Mouse (Mus musculus): ENCODE results near the gene Akap7. TPM values are rescaled to one million over a fixed set of nuclear protein-coding genes. Genes with fewer than 3 reads are reported as not detected.

The Akap7 gene
- 91.9 and 98.7 TPM in 2 replicates for polyA plus RNA-seq (2012; rRNA removed)

DNA sequence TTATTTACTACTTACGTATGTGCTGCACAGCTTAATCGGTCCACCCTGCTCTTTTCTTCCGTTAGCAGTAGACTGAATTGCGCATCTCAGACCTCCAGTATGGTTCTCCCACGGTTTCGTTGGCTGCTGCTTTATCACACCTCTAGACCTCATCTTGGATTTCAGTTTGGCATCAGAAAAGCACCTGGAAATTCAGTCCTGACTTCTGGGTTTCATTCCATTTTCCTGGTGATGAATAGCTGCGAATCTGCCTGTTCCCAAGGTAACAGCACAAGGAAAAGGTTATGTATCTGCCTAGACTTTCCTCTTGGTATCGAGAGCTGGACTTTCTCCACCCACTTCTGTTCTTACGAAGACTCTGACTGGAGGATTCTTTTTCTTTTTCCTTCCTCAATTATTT is at the start of gene Akap7:
Gene Akap7 (minus strand): TSS at position 101 of the 400 bp plus-strand sequence.
- 94% methylated on average over 9 of the region's 9 CpGs for WGBS
- Histone ChIP-seq H3K27ac (ENCODE audit: insufficient read depth, low read length) (no peak within 1 kb of the TSS), H3K4me3 (replicated peaks; ENCODE audit: insufficient read depth, low read depth, low read length) (no peak within 1 kb of the TSS), H3K27me3 (ENCODE audit: control insufficient read depth, insufficient read depth, low read length) (no peaks in the 10 kb centered on the region), H3K4me1 (ENCODE audit: control insufficient read depth, insufficient read depth, low read length) (no peaks in the 10 kb centered on the region)
- DNase-seq, result no peak
- no peak for TF ChIP-seq POLR2A (IDR thresholded peaks at IDR 0.05; ENCODE audit: borderline replicate concordance, insufficient read depth, low read length)
- TF ChIP-seq CTCF (IDR thresholded peaks at IDR 0.05; ENCODE audit: borderline replicate concordance, insufficient read depth, low read depth, low read length), result no peak

DNA sequence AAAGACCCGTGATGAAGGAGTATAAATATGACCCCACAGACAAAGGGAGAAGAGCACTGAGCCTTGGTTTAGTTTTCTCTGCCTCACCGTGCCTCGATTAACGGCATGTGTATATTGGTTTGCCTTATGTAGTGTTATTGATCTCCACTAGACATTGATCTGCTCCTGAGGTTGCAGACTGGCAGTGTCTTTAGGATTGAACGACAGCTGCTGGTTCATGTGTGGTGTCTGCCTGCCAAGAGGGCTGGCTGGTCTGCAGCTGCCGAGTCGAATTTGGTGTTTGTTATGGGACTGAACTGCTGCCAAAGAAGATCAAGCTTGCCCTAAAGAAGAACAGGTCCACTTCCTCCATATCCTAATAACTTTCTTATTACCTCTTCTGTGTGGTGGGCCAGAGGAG is 46.7 kb upstream of the Akap7 start:
- Histone ChIP-seq H3K27me3 (ENCODE audit: control insufficient read depth, insufficient read depth, low read length) (no peaks in the 10 kb centered on the region), H3K27ac (ENCODE audit: insufficient read depth, low read length) (no peak overlapping the region), H3K4me3 (replicated peaks; ENCODE audit: insufficient read depth, low read depth, low read length) (no peak overlapping the region), H3K4me1 (ENCODE audit: control insufficient read depth, insufficient read depth, low read length) (no peaks in the 10 kb centered on the region)
- whole genome bisulfite sequencing, result 54% methylated on average over 7 of the region's 7 CpGs
- no peak for TF ChIP-seq CTCF (IDR thresholded peaks at IDR 0.05; ENCODE audit: borderline replicate concordance, insufficient read depth, low read depth, low read length)
- TF ChIP-seq POLR2A (IDR thresholded peaks at IDR 0.05; ENCODE audit: borderline replicate concordance, insufficient read depth, low read length), result no peak
- DNase-seq, result no peak

DNA sequence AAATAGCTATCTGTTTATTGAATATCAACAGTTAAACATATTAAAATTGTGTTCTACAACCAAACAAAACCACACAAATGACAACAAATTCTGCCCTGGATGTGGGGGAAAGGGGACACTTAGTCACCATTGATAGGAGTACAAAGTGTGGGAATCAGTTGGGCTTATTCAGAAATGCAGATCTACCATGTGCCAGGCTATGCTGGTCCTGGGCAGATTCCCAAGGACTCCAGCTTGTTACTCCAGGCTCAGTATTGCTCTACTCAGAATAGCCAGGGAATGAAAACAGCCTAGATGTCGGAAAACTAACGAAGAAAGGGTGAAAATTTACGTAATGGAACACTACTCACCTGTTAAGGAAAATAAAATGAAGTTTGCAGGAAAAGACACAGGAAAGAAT is 46.3 kb upstream of the Akap7 start:
- Histone ChIP-seq H3K4me1 (ENCODE audit: control insufficient read depth, insufficient read depth, low read length) (no peaks in the 10 kb centered on the region), H3K4me3 (replicated peaks; ENCODE audit: insufficient read depth, low read depth, low read length) (no peak overlapping the region), H3K27me3 (ENCODE audit: control insufficient read depth, insufficient read depth, low read length) (no peaks in the 10 kb centered on the region), H3K27ac (ENCODE audit: insufficient read depth, low read length) (no peak overlapping the region)
- WGBS, result 68% methylated on average over 3 of the region's 3 CpGs
- DNase-seq, result no peak
- TF ChIP-seq POLR2A (IDR thresholded peaks at IDR 0.05; ENCODE audit: borderline replicate concordance, insufficient read depth, low read length) (no peak), CTCF (IDR thresholded peaks at IDR 0.05; ENCODE audit: borderline replicate concordance, insufficient read depth, low read depth, low read length) (no peak)

- no peak for DNase-seq
- Histone ChIP-seq H3K27ac (ENCODE audit: insufficient read depth, low read length) (no peak overlapping the region), H3K4me1 (ENCODE audit: control insufficient read depth, insufficient read depth, low read length) (no peaks in the 10 kb centered on the region), H3K27me3 (ENCODE audit: control insufficient read depth, insufficient read depth, low read length) (no peaks in the 10 kb centered on the region), H3K4me3 (replicated peaks; ENCODE audit: insufficient read depth, low read depth, low read length) (no peak overlapping the region)
- TF ChIP-seq POLR2A (IDR thresholded peaks at IDR 0.05; ENCODE audit: borderline replicate concordance, insufficient read depth, low read length) (no peak), CTCF (IDR thresholded peaks at IDR 0.05; ENCODE audit: borderline replicate concordance, insufficient read depth, low read depth, low read length) (no peak)
Observed at GRCm38 (mm10) chr10:25342801-25343200, 35.1 kb upstream of the Akap7 start.

DNA sequence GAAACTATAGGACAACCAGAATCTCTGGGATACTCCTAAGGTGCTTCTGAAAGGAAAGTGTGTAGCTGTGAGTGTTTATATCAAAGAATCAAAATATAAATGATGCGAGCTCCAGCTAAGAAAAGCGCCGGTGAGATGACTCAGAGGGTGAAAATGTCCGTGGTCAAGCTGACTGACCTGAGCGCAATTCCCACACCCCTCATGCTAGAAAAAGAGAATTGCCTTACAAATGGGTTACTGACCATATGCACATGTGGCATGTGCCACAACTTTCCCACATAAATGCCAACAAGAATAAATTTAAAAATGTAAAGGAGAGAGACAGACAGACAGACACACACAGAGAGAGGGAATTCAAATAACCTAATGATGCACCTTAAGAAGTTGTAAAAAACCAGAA is 33.0 kb upstream of the Akap7 start:
- H3K27me3 ChIP-seq (ENCODE audit: control insufficient read depth, insufficient read depth, low read length), result no peaks in the 10 kb centered on the region
- H3K4me3 ChIP-seq (replicated peaks; ENCODE audit: insufficient read depth, low read depth, low read length), result no peak overlapping the region
- no peaks in the 10 kb centered on the region for H3K4me1 ChIP-seq (ENCODE audit: control insufficient read depth, insufficient read depth, low read length)
- 93% methylated on average over 5 of the region's 5 CpGs for WGBS
- DNase-seq, result no peak
- TF ChIP-seq CTCF (IDR thresholded peaks at IDR 0.05; ENCODE audit: borderline replicate concordance, insufficient read depth, low read depth, low read length) (no peak), POLR2A (IDR thresholded peaks at IDR 0.05; ENCODE audit: borderline replicate concordance, insufficient read depth, low read length) (no peak)
- no peak overlapping the region for H3K27ac ChIP-seq (ENCODE audit: insufficient read depth, low read length)

DNA sequence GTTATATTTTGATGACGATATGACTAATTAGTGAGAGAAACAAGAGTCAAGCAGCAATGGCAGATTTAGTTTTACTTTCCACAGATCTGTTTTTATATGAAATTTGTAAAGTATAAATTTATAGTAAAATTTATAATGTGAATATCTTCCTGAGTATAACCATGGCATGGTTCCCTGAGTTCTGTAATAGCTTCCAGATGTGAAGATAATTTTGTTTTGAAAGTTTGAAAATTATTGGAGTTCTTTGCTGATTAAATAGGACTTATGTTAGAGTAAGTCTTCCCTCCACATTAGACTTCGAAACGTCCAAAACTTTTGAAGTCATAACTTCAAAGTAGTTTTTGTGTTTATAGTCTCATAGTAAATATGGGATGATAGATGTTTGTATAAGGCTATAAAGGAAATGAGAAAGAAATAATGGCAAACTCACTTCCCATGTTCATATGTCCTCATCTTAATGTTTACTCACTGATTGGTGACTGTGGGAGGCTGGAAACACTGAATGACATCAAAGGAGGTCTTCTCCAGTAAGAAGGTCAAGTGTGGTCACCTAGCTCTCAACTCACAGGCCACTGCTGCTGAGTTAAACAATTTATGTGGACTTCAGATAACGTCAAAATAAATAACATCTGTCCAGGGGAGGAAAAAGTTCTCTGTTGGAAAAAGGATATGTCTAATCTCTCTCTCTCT is 25.9 kb upstream of the Akap7 start:
- TF ChIP-seq CTCF (IDR thresholded peaks at IDR 0.05; ENCODE audit: borderline replicate concordance, insufficient read depth, low read depth, low read length) (no peak), POLR2A (IDR thresholded peaks at IDR 0.05; ENCODE audit: borderline replicate concordance, insufficient read depth, low read length) (no peak)
- no peak for DNase-seq
- H3K27me3 ChIP-seq (ENCODE audit: control insufficient read depth, insufficient read depth, low read length), result no peaks in the 10 kb centered on the region
- H3K27ac ChIP-seq (ENCODE audit: insufficient read depth, low read length), result no peak overlapping the region
- H3K4me3 ChIP-seq (replicated peaks; ENCODE audit: insufficient read depth, low read depth, low read length), result no peak overlapping the region
- H3K4me1 ChIP-seq (ENCODE audit: control insufficient read depth, insufficient read depth, low read length), result no peaks in the 10 kb centered on the region
- WGBS, result 88% methylated on average over 4 of the region's 4 CpGs

DNA sequence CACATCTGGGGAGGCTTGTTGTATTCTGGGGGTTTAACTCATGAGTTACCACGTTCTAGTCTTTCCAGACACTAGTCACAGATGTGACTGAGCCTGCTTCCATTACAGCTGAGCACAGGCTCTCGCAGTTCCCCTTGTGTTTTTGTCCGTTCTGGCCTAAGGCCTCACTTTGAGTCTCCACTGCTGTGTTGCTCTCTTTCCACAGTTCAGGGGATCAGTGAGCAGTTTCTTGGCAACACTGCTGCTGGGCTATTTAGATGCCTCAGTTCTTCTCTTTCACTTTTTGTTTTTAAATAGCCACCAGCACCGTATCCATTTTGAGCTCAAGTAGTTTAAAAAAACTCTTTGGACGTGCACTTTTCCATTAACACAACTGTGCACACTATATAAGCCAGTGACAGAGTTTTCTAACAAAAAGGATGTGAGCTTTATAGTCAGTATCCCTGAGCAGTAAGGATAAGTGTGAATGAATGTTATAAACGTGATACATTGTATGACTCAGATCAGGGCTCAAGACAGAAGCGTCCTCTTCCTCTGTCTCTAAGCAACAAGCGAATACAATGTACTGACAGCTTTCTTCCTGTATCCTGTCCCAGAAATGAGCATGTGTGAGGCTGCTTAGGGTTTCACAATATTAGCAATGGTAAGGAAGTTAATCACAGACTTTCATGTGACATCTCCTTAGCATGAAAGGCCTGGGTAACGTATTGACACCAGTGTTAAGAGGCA is 23.8 kb upstream of the Akap7 start:
- Histone ChIP-seq H3K4me1 (ENCODE audit: control insufficient read depth, insufficient read depth, low read length) (no peaks in the 10 kb centered on the region), H3K4me3 (replicated peaks; ENCODE audit: insufficient read depth, low read depth, low read length) (no peak overlapping the region), H3K27me3 (ENCODE audit: control insufficient read depth, insufficient read depth, low read length) (no peaks in the 10 kb centered on the region), H3K27ac (ENCODE audit: insufficient read depth, low read length) (no peak overlapping the region)
- 36% methylated on average over 9 of the region's 9 CpGs for WGBS
- no peak for DNase-seq
- TF ChIP-seq CTCF (IDR thresholded peaks at IDR 0.05; ENCODE audit: borderline replicate concordance, insufficient read depth, low read depth, low read length), result no peak
- no peak for TF ChIP-seq POLR2A (IDR thresholded peaks at IDR 0.05; ENCODE audit: borderline replicate concordance, insufficient read depth, low read length)

GRCm38 (mm10) chr10:25330094-25330493 is 22.4 kb upstream of the Akap7 start:
- 63% methylated on average over 7 of the region's 7 CpGs for WGBS
- TF ChIP-seq POLR2A (IDR thresholded peaks at IDR 0.05; ENCODE audit: borderline replicate concordance, insufficient read depth, low read length), result no peak
- Histone ChIP-seq H3K27me3 (ENCODE audit: control insufficient read depth, insufficient read depth, low read length) (no peaks in the 10 kb centered on the region), H3K4me1 (ENCODE audit: control insufficient read depth, insufficient read depth, low read length) (no peaks in the 10 kb centered on the region), H3K4me3 (replicated peaks; ENCODE audit: insufficient read depth, low read depth, low read length) (no peak overlapping the region), H3K27ac (ENCODE audit: insufficient read depth, low read length) (no peak overlapping the region)
- DNase-seq, result no peak
